Mouse (Mus musculus) embryonic facial prominence, embryonic 13.5 days (tissue): ENCODE data around the gene Hdac7. TPM values are rescaled to one million over a fixed set of nuclear protein-coding genes. Genes with fewer than 3 reads are reported as not detected.

Experiments
- ATAC-seq: fragments of 200-750 bp; cut with Nextera tagmentation; 2 replicates; pipeline ENCODE4 v1.8.0; 2017; ENCODE audit warnings: low read depth; ENCODE audit not compliant: insufficient number of reproducible peaks, insufficient read depth, low FRiP score, low TSS enrichment
- H3K27ac ChIP-seq: fragments of 300-500 bp; sonication (generic); 2 replicates; pipeline ENCODE4 v1.5.1; 2015; ENCODE audit warnings: moderate library complexity, mild to moderate bottlenecking, inconsistent platforms
- H3K27me3 ChIP-seq: fragments of 300-500 bp; sonication (generic); 2 replicates; pipeline ENCODE4 v1.6.1; 2015; ENCODE audit warnings: mild to moderate bottlenecking, inconsistent platforms
- H3K36me3 ChIP-seq: fragments of 300-500 bp; sonication (generic); 2 replicates; pipeline ENCODE4 v1.6.1; 2015; ENCODE audit warnings: mild to moderate bottlenecking, inconsistent platforms
- H3K4me1 ChIP-seq: fragments of 300-500 bp; sonication (generic); 2 replicates; pipeline ENCODE4 v1.6.1; 2015; ENCODE audit warnings: inconsistent platforms
- H3K4me2 ChIP-seq: fragments of 300-500 bp; sonication (generic); 2 replicates; pipeline ENCODE4 v1.6.1; 2015; ENCODE audit warnings: moderate library complexity, mild to moderate bottlenecking, inconsistent platforms
- H3K4me3 ChIP-seq: fragments of 300-500 bp; sonication (generic); 2 replicates; pipeline ENCODE4 v1.5.1; 2015; ENCODE audit warnings: mild to moderate bottlenecking, inconsistent platforms
- H3K9ac ChIP-seq: fragments of 300-500 bp; sonication (generic); 2 replicates; pipeline ENCODE4 v1.6.1; 2015; ENCODE audit warnings: mild to moderate bottlenecking, inconsistent platforms
- H3K9me3 ChIP-seq: fragments of 300-500 bp; sonication (generic); 2 replicates; pipeline ENCODE4 v1.6.1; 2016; ENCODE audit warnings: inconsistent platforms
- WGBS: fragments of 180-500 bp; shearing (Covaris S2); methylation state at CpG from one replicate; pipeline ENCODE4 v1.1.7; 2015; ENCODE audit warnings: mixed read lengths; 5-methylcytosine and 5-hydroxymethylcytosine counted together
- polyA plus RNA-seq: library from polyadenylated mRNA; unstranded; fragments of >200 nt; fragmentation: Nextera tagmentation; extraction: Ambion mirVana; gene quantifications from 2 replicates; pipeline ENCODE4 v1.2.1, GENCODE M21; 2015

Hdac7 gene
- polyA plus RNA-seq, 1 experiment from 2014 or later, result 32.4 TPM

DNA sequence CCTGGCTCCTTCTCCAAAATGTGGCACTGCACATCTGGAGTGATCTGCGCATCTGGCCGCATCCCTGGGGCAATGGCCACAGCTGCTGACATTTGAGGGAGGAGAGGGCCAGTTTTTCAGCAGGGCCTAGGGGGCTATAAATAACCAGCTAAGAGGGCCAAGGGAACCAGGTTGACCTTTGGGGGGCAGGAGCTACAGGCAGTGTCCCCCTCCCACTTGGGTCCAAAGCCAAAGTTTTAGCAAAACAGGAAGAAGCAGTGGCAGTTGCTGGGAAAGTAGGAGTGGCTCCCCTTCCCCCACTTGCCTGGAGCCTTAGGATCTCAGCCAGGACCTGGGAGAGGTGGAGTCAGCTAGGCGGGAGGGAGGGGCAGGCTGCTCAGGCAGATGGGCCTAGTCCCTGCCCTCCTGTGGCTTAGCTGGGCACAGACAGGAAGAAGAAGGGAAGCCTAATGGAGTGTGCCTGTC lies 4.3 kb downstream of the Hdac7 start:
- Histone ChIP-seq H3K9ac (no peak overlapping the region; the same call in 1 of the 2 replicates), H3K4me2 (no peak overlapping the region), H3K27me3 (no peaks in the 10 kb centered on the region), H3K27ac (peak overlapping the region; percentile 77), H3K9me3 (no peaks in the 10 kb centered on the region), H3K4me1 (peaks cover 39% of the 10 kb centered on the region), H3K4me3 (no peak overlapping the region), H3K36me3 (no peaks in the 10 kb centered on the region)
- 18% methylated on average over 3 of the region's 3 CpGs for whole genome bisulfite sequencing
- ATAC-seq, result peak; percentile 74

DNA sequence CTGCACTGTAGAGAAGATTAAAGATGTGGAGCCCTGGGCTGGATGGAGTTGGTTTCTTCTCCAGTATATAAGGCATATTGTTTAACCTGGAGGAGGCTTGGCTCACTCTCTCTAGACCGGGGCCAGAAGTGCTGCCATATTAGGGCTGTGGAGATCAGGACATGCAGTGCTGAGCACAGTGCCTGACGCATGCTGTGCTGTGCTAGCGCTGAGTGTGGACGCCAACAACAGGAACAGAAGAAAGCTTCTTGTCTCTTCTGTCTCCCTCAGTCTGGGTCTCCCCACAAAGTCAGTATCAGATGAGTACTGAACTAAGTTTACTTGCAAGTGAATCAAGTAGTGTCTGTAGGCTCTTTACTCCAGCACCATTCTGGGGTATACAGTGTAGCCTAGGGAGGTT lies 4.8 kb downstream of the Hdac7 start:
- Histone ChIP-seq H3K9me3 (no peaks in the 10 kb centered on the region), H3K27me3 (no peaks in the 10 kb centered on the region), H3K27ac (peak overlapping the region; percentile 77), H3K36me3 (no peaks in the 10 kb centered on the region), H3K4me2 (no peak overlapping the region), H3K4me1 (peaks cover 39% of the 10 kb centered on the region), H3K9ac (no peak overlapping the region), H3K4me3 (no peak overlapping the region)
- no peak for ATAC-seq
- 67% methylated on average over 4 of the region's 4 CpGs for WGBS

DNA sequence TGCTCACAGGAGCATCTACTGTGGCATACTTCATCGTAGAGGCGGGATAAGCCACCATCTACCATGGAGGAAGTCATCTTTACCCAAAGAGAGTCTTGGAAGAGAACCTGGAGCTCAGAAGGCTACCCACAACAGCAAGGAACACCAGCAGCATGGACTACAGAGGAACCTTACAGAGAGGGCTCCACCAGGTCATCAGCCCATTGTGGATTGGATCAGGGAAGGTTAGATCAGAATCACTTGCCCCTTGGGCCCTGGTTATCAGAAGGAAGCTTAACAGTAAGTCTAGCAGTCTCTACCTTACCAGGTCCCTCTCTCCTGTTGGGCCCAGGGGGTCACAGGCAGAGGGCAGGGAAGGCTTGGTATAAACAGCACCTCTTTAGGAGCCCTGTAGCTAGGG lies 5.3 kb downstream of the Hdac7 start:
- Histone ChIP-seq H3K36me3 (no peaks in the 10 kb centered on the region), H3K27me3 (no peaks in the 10 kb centered on the region), H3K9ac (no peak overlapping the region), H3K27ac (no peak overlapping the region), H3K9me3 (no peaks in the 10 kb centered on the region), H3K4me1 (peaks cover 39% of the 10 kb centered on the region), H3K4me3 (no peak overlapping the region), H3K4me2 (no peak overlapping the region)
- no peak for ATAC-seq
- WGBS, result 93% methylated on average over 2 of the region's 2 CpGs

DNA sequence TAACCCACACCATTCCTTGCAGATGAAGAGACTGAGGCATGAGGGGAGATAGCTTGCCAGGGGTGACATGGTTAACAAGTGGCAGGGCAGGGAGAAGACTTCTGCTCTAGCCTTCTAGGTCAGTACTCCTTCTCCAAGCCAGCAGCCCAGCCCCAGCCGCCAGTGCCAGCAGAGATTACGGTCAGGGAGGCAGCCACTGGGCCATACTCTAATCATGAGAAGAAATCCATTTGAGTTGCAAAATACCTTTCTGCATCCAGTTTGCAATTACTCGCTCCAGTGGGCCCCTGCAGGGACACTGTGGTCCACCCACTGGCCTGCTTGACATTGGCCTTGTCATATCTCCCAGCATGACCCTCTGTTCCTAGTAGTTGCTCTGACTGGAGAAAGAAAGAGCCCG lies 5.9 kb downstream of the Hdac7 start:
- 92% methylated on average over 4 of the region's 4 CpGs for WGBS
- no peaks in the 10 kb centered on the region for H3K27me3 ChIP-seq
- H3K36me3 ChIP-seq, result no peaks in the 10 kb centered on the region
- no peak overlapping the region for H3K9ac ChIP-seq
- ATAC-seq, result no peak
- no peaks in the 10 kb centered on the region for H3K9me3 ChIP-seq
- no peak overlapping the region for H3K4me2 ChIP-seq
- H3K4me1 ChIP-seq, result peaks cover 39% of the 10 kb centered on the region
- no peak overlapping the region for H3K27ac ChIP-seq
- H3K4me3 ChIP-seq, result no peak overlapping the region

DNA sequence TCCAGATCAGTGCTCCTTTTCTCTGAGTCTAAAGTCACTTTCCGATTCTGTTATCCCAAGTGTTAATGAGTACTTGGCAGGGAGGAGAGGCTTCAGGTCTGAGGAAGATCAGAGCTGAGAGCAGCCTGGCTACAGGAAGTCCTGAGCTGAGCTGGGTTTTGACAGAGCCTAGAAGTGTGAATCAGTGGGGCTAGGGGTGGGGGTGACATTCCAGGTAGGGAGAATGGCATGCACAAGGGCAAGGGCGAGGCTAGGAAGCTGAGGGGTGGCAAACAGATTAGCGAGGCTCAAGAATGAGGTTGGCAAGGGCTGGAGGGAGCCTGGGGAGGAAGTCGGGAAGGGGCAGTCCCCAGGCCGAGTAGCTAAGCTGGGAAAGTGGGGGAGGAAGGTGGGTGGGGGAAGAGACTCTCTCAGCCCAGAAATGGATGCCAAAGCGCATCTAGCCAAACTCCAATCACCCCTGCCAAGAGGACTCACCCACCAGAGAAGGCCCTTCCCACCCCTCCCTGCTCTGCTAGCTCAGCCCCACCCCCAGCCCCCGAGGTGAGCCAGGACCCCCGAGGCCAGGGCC lies 6.7 kb downstream of the Hdac7 start:
- 12% methylated on average over 8 of the region's 8 CpGs for WGBS
- H3K4me2 ChIP-seq, result no peak overlapping the region
- H3K27me3 ChIP-seq, result no peaks in the 10 kb centered on the region
- 0 out of 2 replicates have a peak overlapping the region, but pooled peaks have one; percentile 27 for H3K9ac ChIP-seq
- peak overlapping the region; percentile 28; the same call in 1 of the 2 replicates for H3K27ac ChIP-seq
- no peak for ATAC-seq
- H3K9me3 ChIP-seq, result no peaks in the 10 kb centered on the region
- H3K4me3 ChIP-seq, result no peak overlapping the region
- peaks cover 42% of the 10 kb centered on the region for H3K4me1 ChIP-seq
- no peaks in the 10 kb centered on the region for H3K36me3 ChIP-seq

DNA sequence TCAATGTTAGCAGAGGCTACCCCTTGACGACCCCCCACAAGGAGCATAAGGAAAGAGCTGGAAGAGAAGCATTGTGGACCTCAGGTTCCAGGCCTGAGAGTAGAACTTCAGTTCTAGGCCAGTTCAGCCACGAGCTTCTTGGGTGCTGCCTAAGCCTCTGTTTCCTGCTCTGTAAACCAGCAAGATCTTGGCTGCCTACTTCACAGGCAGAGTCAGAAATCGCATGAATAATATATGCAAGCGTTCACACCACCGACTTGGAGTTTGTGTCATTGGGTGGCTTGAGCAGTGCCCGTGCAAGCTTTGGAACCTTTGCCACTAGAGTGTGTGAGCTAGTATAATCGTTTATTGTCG lies 7.4 kb downstream of the Hdac7 start:
- no peaks in the 10 kb centered on the region for H3K36me3 ChIP-seq
- H3K4me2 ChIP-seq, result no peak overlapping the region
- no peaks in the 10 kb centered on the region for H3K27me3 ChIP-seq
- no peak overlapping the region for H3K9ac ChIP-seq
- H3K27ac ChIP-seq, result no peak overlapping the region
- ATAC-seq, result no peak
- no peak overlapping the region for H3K4me3 ChIP-seq
- WGBS, result 72% methylated on average over 8 of the region's 8 CpGs
- peaks cover 48% of the 10 kb centered on the region for H3K4me1 ChIP-seq
- H3K9me3 ChIP-seq, result no peaks in the 10 kb centered on the region

DNA sequence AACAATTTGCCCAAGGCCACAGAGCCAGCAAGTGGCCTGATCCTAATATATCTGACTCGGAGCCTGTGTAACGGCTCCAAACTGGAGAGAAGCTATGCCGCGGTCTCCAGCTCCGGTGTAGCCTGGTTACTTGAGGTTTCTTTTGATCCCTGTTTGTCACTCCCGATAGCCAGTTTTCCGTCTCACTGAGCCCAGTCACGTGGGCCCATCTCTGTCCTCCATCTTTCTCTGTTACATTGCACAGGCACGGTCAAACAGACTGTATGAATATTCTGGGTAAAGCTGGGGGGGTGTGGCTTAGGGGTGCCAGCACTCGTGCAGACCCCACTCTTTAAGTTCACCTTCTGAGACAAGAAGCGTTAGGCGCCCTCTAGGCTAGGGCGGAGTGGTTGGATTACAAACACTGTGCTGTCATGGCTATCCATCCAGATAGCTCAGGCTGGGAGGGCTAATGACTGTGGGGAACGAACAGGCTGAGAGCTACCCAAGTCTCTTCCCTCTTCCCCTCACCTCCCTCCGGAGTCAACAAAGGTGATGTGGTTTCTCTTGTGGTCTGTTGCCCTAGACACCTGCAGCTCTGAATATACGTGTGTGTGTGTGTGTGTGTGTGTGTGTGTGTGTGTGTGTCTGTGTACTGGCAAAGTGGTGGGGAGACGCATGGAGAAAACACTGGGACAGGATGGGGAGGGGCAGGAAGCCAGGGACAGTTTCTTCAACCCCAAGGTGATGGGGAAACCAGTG lies 8.0 kb downstream of the Hdac7 start:
- WGBS, result 41% methylated on average over 17 of the region's 17 CpGs
- H3K9ac ChIP-seq, result no peak overlapping the region
- H3K4me1 ChIP-seq, result peaks cover 48% of the 10 kb centered on the region
- H3K36me3 ChIP-seq, result no peaks in the 10 kb centered on the region
- H3K9me3 ChIP-seq, result no peaks in the 10 kb centered on the region
- ATAC-seq, result no peak
- H3K4me2 ChIP-seq, result no peak overlapping the region
- H3K4me3 ChIP-seq, result no peak overlapping the region
- no peak overlapping the region for H3K27ac ChIP-seq
- no peaks in the 10 kb centered on the region for H3K27me3 ChIP-seq

DNA sequence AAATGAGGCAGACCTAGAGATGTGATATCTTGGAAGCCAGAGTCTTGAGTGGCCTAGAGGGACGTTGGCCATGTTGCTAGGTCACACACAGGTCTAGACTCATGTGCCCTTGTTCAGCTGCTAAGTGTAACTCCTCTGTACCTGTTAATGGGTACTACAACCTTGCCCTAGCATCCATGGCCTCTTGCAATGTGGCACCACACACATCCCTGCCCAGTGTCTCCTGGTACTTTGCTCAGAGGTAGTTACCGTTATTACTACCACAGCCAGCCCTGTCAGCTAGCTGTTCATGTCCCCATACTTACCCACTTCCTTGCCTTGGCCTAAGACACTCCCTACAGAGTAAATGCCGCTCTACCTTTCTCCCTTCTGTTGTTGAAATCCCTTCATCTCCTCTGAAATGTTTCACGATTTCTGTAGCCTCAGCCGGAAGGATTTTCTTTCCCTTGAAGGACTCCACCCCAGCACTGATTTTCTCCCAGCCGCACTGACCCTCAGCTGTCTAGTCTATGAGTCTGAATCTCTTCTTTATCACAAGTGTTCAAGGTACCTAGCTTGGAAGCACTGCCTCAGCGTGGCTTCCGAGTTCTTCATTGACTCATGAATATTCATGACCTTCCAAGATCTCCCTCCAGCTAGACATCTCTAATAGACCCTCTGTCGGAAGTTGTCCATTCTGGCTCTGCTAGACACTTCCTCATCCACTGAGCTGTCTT lies 11.4 kb downstream of the Hdac7 start:
- 52% methylated on average over 9 of the region's 9 CpGs for WGBS
- H3K9me3 ChIP-seq, result no peaks in the 10 kb centered on the region
- H3K9ac ChIP-seq, result 0 out of 2 replicates have a peak overlapping the region, but pooled peaks have one; percentile 98
- no peak overlapping the region for H3K4me3 ChIP-seq
- H3K4me1 ChIP-seq, result peaks cover 57% of the 10 kb centered on the region
- ATAC-seq, result no peak
- no peaks in the 10 kb centered on the region for H3K27me3 ChIP-seq
- H3K4me2 ChIP-seq, result no peak overlapping the region
- 0 out of 2 replicates have a peak overlapping the region, but pooled peaks have one; percentile 96 for H3K27ac ChIP-seq
- no peaks in the 10 kb centered on the region for H3K36me3 ChIP-seq

DNA sequence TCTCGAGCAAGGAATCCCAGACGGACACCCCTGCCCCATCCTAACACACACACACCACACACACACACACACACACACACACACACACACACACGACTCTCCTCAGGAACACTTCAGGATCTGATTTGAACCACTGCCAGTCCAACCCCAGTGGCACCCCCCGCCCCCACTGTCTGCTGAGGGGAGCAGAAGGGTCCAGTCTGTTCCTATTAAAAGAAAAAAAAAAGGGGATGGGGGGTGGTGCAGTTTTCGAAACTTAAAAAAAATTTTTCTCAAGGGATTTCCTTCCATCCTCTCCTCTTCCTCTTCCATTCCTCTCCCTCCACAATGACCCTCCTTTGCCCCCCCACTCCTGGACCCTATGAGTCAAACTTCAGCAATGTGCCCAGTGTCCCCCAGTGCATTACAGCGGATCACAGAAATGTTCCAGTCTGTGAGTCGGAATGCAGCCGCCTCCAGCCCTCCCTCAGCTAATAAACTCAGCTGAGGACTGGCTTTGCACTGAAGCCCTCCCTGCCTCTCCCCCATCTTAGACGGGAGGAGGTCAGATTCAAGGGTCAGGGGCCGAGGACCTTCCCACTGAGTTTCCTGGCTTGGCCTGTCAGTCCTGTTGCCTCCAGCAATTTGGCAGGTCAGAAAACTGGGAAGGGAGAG lies 12.2 kb downstream of the Hdac7 start:
- no peaks in the 10 kb centered on the region for H3K27me3 ChIP-seq
- peak overlapping the region; percentile 69 for H3K4me2 ChIP-seq
- H3K4me3 ChIP-seq, result peak overlapping the region; percentile 86
- H3K9me3 ChIP-seq, result no peaks in the 10 kb centered on the region
- peaks cover 54% of the 10 kb centered on the region for H3K4me1 ChIP-seq
- ATAC-seq, result no peak
- H3K27ac ChIP-seq, result peak overlapping the region; percentile 96
- H3K9ac ChIP-seq, result peak overlapping the region; percentile 98
- H3K36me3 ChIP-seq, result no peaks in the 10 kb centered on the region
- 4% methylated on average over 9 of the region's 10 CpGs for WGBS

DNA sequence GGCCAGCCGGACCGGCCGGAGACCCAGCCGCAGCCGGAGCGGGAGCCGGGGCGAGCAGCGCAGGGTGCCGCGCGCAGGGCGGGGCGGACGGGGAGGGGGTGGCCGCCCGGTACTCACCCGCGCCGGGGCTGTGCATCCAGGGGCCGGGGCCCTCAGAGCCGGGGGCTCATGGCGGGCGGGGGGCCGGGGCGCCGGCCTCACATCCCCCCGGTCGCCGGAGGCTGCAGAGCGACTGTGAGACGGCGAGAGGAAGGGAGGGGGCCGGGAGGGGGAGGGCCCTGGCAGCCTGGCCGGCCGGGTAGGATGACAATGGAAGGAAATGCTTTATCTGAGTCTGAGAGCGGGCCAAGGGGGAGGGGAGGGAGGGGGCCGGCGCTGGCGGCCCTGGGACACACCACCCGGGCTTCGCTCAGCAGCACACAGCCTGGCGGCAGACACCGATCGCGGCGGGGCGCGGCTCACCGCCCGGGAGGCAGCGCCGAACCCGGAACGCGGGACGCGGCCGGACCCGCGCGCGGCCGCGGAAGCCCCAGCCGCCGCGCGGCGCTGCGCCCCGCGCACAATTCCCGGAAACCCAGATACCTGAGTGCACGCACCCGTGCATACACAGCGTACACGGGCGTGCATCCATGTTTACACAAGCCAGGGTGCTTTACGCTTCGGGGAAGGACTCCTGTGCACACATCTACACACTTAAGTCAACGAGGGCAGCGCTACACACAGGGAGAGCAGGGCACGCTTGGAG lies 12.9 kb downstream of the Hdac7 start:
- Histone ChIP-seq H3K4me1 (peaks cover 55% of the 10 kb centered on the region), H3K9me3 (no peaks in the 10 kb centered on the region), H3K27ac (peak overlapping the region; percentile 96), H3K9ac (peak overlapping the region; percentile 98), H3K27me3 (no peaks in the 10 kb centered on the region), H3K4me3 (peak overlapping the region; percentile 86), H3K4me2 (peak overlapping the region; percentile 69), H3K36me3 (no peaks in the 10 kb centered on the region)
- ATAC-seq, result peak; percentile 80
- WGBS, result under 1% methylated on average over 73 of the region's 84 CpGs

DNA sequence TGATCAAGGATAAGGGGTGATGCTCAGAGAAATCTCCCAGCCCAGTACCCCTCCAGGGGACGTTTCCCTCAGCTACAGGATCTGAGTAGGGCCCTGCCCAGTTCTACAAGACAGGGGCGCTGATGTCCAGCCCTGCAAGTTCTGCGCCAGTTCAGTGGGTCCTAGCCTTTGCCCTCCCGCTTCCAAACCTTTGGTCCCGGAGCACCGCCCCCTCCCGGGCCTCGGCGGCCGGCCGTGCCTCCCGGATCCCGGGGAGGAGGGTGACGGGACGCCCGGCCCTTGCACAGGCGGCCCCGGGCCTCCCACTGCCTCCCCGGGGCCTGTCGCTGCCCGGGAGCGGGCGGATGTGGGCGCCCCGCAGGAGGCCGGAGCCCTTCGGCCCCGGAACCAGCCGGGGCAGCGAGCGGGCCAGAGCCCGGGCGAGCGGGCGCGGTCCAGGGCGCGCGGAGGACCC lies 13.5 kb downstream of the Hdac7 start:
- no peaks in the 10 kb centered on the region for H3K36me3 ChIP-seq
- peak overlapping the region; percentile 98 for H3K9ac ChIP-seq
- H3K27ac ChIP-seq, result peak overlapping the region; percentile 96
- H3K4me3 ChIP-seq, result peak overlapping the region; percentile 86
- peak; percentile 9 for ATAC-seq
- H3K27me3 ChIP-seq, result no peaks in the 10 kb centered on the region
- H3K4me2 ChIP-seq, result peak overlapping the region; percentile 69
- no peaks in the 10 kb centered on the region for H3K9me3 ChIP-seq
- H3K4me1 ChIP-seq, result peaks cover 56% of the 10 kb centered on the region
- WGBS, result under 1% methylated on average over 39 of the region's 39 CpGs
